Mouse (Mus musculus): Measurements from ENCODE around the gene Slc25a42. TPM values are rescaled to one million over a fixed set of nuclear protein-coding genes. Genes with fewer than 3 reads are reported as not detected.
A peak's percentile ranks its signal among the peaks of the same experiment; 100 is the strongest.

The Slc25a42 gene
- polyA plus RNA-seq, 1 experiment = 2.9 TPM

DNA sequence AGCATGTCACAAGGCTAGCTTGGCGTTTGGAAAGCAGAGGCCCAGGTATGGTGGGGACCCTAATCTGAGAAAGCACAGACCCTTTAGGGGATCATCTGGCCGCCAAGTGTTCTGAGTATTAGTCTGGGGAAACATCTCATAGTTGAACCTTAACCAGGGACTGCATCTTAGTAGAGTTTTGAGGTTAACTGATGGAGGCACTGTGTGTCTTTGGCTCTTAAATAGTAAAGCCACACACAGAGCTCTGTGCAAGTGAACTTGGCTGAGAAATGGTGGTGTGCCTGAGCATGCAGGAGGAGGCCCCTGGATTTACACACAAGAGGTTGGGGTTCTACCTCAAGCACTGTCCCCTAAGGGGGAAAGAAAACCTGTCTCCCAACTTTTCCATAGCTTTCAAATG is 33.9 kb downstream of the Slc25a42 start:
- no peak overlapping the region for H3K27ac ChIP-seq (ENCODE audit: insufficient read depth, low read depth, low read length)
- TF ChIP-seq CTCF (IDR thresholded peaks at IDR 0.05; ENCODE audit: low read depth, low read length) (no peak), POLR2A (IDR thresholded peaks at IDR 0.05; ENCODE audit: borderline replicate concordance, low read depth, low read length) (no peak)
- peaks cover 6% of the 10 kb centered on the region for H3K4me1 ChIP-seq (ENCODE audit: control insufficient read depth, insufficient read depth, low read length)
- no peak overlapping the region for H3K4me3 ChIP-seq (ENCODE audit: insufficient read depth, low read length)

- H3K4me3 ChIP-seq (ENCODE audit: insufficient read depth, low read length) = no peak overlapping the region
- TF ChIP-seq POLR2A (IDR thresholded peaks at IDR 0.05; ENCODE audit: borderline replicate concordance, low read depth, low read length) = no peak
- no peak for TF ChIP-seq CTCF (IDR thresholded peaks at IDR 0.05; ENCODE audit: low read depth, low read length)
- peaks cover 13% of the 10 kb centered on the region for H3K4me1 ChIP-seq (ENCODE audit: control insufficient read depth, insufficient read depth, low read length)
- no peak overlapping the region for H3K27ac ChIP-seq (ENCODE audit: insufficient read depth, low read depth, low read length)
Measured at GRCm38 (mm10) chr8:70174079-70174478, 38.0 kb downstream of the Slc25a42 start.

GRCm38 (mm10) chr8:70173320-70173719 is 38.8 kb downstream of the Slc25a42 start:
- no peak overlapping the region for H3K27ac ChIP-seq (ENCODE audit: insufficient read depth, low read depth, low read length)
- TF ChIP-seq POLR2A (IDR thresholded peaks at IDR 0.05; ENCODE audit: borderline replicate concordance, low read depth, low read length) (no peak), CTCF (IDR thresholded peaks at IDR 0.05; ENCODE audit: low read depth, low read length) (no peak)
- peaks cover 13% of the 10 kb centered on the region for H3K4me1 ChIP-seq (ENCODE audit: control insufficient read depth, insufficient read depth, low read length)
- no peak overlapping the region for H3K4me3 ChIP-seq (ENCODE audit: insufficient read depth, low read length)

DNA sequence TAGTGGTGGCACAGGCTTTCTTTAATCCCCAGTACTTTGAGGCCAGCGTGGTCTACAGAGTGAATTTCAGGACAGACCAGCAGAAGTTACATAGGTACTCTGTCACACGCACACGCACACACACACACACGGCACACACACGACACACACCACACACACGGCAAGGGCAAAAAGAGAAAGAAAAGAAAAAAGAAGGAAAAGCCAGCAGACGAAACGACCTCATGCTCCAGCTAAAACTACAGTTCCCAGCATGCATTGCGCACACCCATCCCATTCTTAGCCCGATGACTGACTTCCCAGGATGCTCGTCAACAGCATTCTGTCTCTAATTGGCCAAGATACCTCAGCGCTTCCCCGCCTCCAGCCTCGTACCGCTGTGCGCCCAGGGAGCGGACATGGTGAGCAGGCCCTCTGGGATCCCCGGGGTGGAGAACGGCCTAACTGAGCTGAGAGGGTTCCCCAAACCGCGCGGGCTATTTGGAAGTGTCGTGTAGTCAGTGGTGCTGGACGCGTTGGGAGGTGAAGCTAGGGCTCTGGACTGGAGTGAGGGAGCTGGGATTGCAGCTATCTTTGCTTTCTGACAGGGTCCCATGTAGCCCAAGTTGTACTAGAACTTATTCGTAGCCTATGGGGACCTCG is 39.9 kb downstream of the Slc25a42 start, which contains the start of gene Tmem161a:
Tmem161a (plus strand) TSS at position 314 of the 639 bp plus-strand sequence.
- Histone ChIP-seq H3K27ac (ENCODE audit: insufficient read depth, low read depth, low read length) (peak within 1 kb of the TSS; percentile 33; the same call in 1 of the 2 replicates), H3K4me1 (ENCODE audit: control insufficient read depth, insufficient read depth, low read length) (peaks cover 13% of the 10 kb centered on the region), H3K4me3 (ENCODE audit: insufficient read depth, low read length) (peak within 1 kb of the TSS; percentile 78)
- TF ChIP-seq CTCF (IDR thresholded peaks at IDR 0.05; ENCODE audit: low read depth, low read length) (no peak), POLR2A (IDR thresholded peaks at IDR 0.05; ENCODE audit: borderline replicate concordance, low read depth, low read length) (no peak)

DNA sequence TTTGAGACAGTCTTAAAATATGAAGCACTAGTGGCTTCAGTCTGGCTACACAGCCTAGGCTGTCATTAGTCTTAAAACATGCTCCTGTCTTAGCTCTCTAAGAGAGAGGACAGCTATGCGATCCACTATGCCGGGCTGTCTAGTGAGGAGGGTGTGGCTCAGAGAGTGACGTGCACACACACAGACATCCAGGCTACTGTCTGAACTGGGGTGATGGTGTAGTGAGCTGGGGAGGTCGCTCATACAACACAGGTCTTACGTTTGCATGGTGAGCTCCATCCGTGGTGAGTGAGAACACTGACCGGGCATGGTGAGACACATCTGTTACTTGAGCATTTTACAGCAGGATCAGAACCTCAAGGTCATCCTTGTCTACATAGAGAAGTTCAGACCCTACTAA is 40.9 kb downstream of the Slc25a42 start:
- TF ChIP-seq CTCF (IDR thresholded peaks at IDR 0.05; ENCODE audit: low read depth, low read length) (no peak), POLR2A (IDR thresholded peaks at IDR 0.05; ENCODE audit: borderline replicate concordance, low read depth, low read length) (no peak)
- Histone ChIP-seq H3K4me3 (ENCODE audit: insufficient read depth, low read length) (peak overlapping the region; percentile 78; the same call in 1 of the 2 replicates), H3K4me1 (ENCODE audit: control insufficient read depth, insufficient read depth, low read length) (peaks cover 13% of the 10 kb centered on the region), H3K27ac (ENCODE audit: insufficient read depth, low read depth, low read length) (no peak overlapping the region)

GRCm38 (mm10) chr8:70170748-70171147 is 41.4 kb downstream of the Slc25a42 start:
- Histone ChIP-seq H3K4me1 (ENCODE audit: control insufficient read depth, insufficient read depth, low read length) (peaks cover 13% of the 10 kb centered on the region), H3K27ac (ENCODE audit: insufficient read depth, low read depth, low read length) (no peak overlapping the region), H3K4me3 (ENCODE audit: insufficient read depth, low read length) (no peak overlapping the region)
- TF ChIP-seq POLR2A (IDR thresholded peaks at IDR 0.05; ENCODE audit: borderline replicate concordance, low read depth, low read length) (no peak), CTCF (IDR thresholded peaks at IDR 0.05; ENCODE audit: low read depth, low read length) (no peak)

DNA sequence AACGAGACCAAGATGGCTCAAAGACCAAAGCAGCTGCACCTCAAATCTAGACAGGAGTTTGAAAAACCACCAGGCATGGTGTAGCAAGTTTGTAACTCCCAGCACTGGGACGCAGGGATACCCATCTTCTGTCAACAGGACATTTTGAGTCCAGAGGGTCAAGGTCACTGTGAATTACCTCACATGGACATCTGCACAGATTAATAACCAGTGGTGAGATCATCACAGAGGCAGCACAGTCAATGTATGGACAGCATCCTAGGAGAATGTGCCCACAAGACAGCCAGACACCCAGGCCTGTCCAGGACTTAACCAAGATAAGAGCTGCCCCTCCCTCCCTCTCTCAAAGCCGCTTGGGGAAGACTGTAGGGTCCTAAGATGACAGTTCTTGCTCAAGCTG is 42.0 kb downstream of the Slc25a42 start:
- no peak overlapping the region for H3K4me3 ChIP-seq (ENCODE audit: insufficient read depth, low read length)
- no peak overlapping the region for H3K27ac ChIP-seq (ENCODE audit: insufficient read depth, low read depth, low read length)
- H3K4me1 ChIP-seq (ENCODE audit: control insufficient read depth, insufficient read depth, low read length) = peaks cover 13% of the 10 kb centered on the region
- no peak for TF ChIP-seq CTCF (IDR thresholded peaks at IDR 0.05; ENCODE audit: low read depth, low read length)
- no peak for TF ChIP-seq POLR2A (IDR thresholded peaks at IDR 0.05; ENCODE audit: borderline replicate concordance, low read depth, low read length)

DNA sequence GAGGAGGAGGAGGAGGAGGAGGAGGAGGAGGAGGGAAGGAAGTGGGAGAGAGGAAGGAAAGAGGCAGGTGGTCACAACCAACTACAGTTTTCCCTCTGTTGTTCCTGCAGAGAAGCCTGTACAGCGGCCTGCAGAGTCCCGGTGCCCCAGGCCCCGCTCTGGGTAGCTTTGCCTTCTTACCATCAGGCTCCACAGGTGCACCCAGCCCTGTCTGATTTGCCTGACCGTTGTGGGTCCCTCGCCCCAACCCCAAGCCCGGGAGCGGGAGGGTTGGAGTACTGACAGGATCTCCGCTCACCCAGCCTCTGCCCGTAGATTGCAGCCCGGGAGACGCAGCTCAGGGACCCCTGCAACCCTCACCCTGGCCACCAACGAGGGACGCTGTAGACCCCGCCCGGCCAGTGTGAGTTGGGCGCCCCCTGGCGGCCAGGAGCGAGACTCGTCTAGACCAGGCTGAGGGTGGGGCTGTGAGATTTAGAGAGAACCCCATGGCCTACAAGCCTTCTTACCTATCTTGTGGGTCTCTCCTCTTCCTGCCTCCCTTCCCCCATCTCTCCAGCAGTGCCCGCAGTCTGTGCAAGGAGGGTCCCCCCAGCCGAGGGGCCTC is 45.5 kb downstream of the Slc25a42 start:
- Histone ChIP-seq H3K27ac (ENCODE audit: insufficient read depth, low read depth, low read length) (no peak overlapping the region), H3K4me1 (ENCODE audit: control insufficient read depth, insufficient read depth, low read length) (peaks cover 3% of the 10 kb centered on the region), H3K4me3 (ENCODE audit: insufficient read depth, low read length) (peak overlapping the region; percentile 25; the same call in 1 of the 2 replicates)
- TF ChIP-seq POLR2A (IDR thresholded peaks at IDR 0.05; ENCODE audit: borderline replicate concordance, low read depth, low read length) (no peak), CTCF (IDR thresholded peaks at IDR 0.05; ENCODE audit: low read depth, low read length) (peak; percentile 97)

- peaks cover 8% of the 10 kb centered on the region; the same call in 1 of the 2 replicates for H3K4me1 ChIP-seq (ENCODE audit: control insufficient read depth, insufficient read depth, low read length)
- no peak overlapping the region for H3K4me3 ChIP-seq (ENCODE audit: insufficient read depth, low read length)
- TF ChIP-seq CTCF (IDR thresholded peaks at IDR 0.05; ENCODE audit: low read depth, low read length) = no peak
- no peak overlapping the region for H3K27ac ChIP-seq (ENCODE audit: insufficient read depth, low read depth, low read length)
Measured at GRCm38 (mm10) chr8:70163316-70163715, 48.8 kb downstream of the Slc25a42 start.

- H3K4me1 ChIP-seq (ENCODE audit: control insufficient read depth, insufficient read depth, low read length) = peaks cover 11% of the 10 kb centered on the region; the same call in 1 of the 2 replicates
- TF ChIP-seq CTCF (IDR thresholded peaks at IDR 0.05; ENCODE audit: low read depth, low read length) (no peak), POLR2A (IDR thresholded peaks at IDR 0.05; ENCODE audit: borderline replicate concordance, low read depth, low read length) (no peak)
- H3K27ac ChIP-seq (ENCODE audit: insufficient read depth, low read depth, low read length) = no peak overlapping the region
- H3K4me3 ChIP-seq (ENCODE audit: insufficient read depth, low read length) = no peak overlapping the region
Measured at GRCm38 (mm10) chr8:70160015-70160414, 52.1 kb downstream of the Slc25a42 start.
